Mouse (Mus musculus): ENCODE data around the gene Ptprm.

The Ptprm gene

DNA sequence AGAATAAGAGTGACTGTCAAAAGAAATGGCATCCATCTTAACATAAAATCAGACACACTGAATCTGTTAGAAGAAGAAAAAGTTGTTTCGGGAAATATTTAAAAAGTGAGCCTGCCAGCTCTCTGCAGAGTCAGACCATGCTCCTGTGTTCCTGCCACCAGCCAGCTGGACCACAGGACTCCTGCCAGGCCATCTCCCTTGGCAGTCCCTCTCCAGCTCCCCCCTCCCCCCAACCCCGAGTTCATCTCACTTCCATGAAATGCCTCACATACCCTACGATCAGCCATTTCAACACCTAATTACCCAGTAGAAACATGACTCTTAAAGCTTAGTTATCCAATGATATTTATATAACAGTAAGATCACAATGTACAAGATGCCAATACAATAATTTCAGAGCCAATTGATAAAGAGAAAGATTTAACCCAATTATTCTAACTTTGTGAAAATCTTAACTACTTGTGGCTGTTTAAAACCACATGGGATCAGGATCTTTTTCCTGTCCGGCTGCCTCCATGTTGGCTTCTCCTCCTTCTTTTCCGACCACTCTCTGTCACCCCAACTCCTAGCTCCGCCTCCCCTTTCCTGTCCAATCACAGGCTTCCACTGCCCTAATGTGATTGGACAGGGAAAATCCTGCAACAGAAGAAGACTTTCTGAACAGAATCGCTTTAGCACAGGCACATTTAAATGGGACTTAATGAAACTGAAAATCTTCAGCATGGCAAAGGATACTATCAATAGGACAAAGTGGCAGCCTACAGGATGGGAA lies 716.1 kb downstream of the Ptprm start:
- DNase-seq: no peak

DNA sequence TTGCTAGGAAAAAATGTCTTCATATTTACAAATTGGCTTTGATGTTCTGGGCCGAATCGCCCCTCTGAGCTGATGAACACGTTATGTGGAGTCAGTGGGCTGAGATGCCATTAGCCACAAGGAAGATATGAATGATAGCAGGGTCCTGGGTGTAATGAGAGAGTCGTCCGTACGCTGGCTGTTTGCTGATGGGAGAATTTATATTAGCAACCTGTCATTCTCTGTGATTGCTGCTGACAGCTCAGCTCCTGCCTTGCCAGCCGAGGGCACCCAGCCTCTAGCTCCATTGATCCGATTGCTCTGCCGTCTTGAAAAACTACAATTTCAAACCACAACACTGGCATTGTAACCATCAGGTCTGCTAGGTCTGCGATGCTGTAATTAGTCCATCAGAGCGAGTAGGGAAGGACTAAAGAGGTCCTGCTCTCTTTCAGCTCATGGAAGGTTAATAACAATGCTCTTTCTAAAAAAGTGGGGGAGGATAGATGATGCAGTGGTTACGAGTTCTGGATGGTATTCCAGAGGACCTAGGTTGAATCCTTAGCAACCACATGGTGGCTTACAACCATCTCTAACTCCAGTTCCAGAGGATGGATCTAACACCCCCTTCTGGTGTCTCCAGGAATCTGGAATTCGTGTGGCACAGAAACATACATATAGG lies 734.1 kb downstream of the Ptprm start:
- no peak for DNase-seq

DNA sequence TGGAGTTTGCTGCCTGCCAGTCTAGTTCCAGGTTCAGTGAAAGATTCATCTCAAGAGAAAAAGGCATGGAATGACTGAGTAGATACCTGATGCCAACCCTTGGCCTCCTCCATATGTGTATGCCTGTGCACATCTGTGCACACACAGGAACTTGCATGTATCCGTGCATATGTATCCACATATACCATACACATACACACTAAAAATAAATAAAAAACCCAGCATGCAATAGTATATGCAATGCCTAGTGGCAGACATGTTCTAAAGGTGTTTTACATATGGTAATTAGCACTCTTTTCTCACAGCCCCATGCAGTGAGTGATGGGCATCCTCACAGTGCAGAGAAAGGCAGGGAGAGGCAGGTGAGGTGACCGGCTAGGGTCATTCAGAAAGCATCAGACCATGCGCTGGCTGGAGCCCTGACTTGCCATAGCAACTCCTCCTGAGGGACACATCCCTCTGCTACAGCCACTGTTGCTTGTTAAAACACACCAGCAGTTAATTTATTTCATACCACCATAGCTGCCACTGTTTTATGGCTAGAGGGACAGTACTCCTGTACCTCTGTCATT lies 734.9 kb downstream of the Ptprm start:
- no peak for DNase-seq
